Mouse (Mus musculus): ENCODE results near the gene Ccnt1. TPM values are rescaled to one million over a fixed set of nuclear protein-coding genes. Genes with fewer than 3 reads are reported as not detected.
"Not testable (repeated sequence)": the region's sequence is repeated elsewhere in the genome, so short reads cannot be mapped to it uniquely, and the experiment has no call there.

Ccnt1 gene
- polyA plus RNA-seq, 1 experiment = 26.8 TPM

GRCm38 (mm10) chr15:98587751-98588150 is 17.0 kb upstream of the Ccnt1 start:
- DNase-seq = peak; percentile 34
- no peak overlapping the region for H3K4me3 ChIP-seq (ENCODE audit: control insufficient read depth, insufficient read depth, low read length)
- no peaks in the 10 kb centered on the region for H3K27me3 ChIP-seq (ENCODE audit: control insufficient read depth, insufficient read depth, low read length)
- H3K27ac ChIP-seq (ENCODE audit: control insufficient read depth, insufficient read depth, low read length) = no peak overlapping the region
- peaks cover 14% of the 10 kb centered on the region for H3K36me3 ChIP-seq (ENCODE audit: control insufficient read depth, insufficient read depth, low read length)
- TF ChIP-seq POLR2A (IDR thresholded peaks at IDR 0.05; ENCODE audit: control insufficient read depth, extremely low read depth, insufficient read depth, low read length, poor library complexity) (no peak), CTCF (IDR thresholded peaks at IDR 0.05; ENCODE audit: borderline replicate concordance, control insufficient read depth, extremely low read depth, insufficient read depth, low read length, poor library complexity) (no peak)
- H3K4me1 ChIP-seq (replicated peaks; ENCODE audit: control insufficient read depth, insufficient read depth, low read length) = peaks cover 55% of the 10 kb centered on the region
- WGBS = 20% methylated on average over 11 of the region's 11 CpGs

GRCm38 (mm10) chr15:98586141-98586540 is 15.4 kb upstream of the Ccnt1 start:
- not testable (repeated sequence) for H3K4me3 ChIP-seq (ENCODE audit: control insufficient read depth, insufficient read depth, low read length); H3K27me3 ChIP-seq (ENCODE audit: control insufficient read depth, insufficient read depth, low read length); DNase-seq; H3K36me3 ChIP-seq (ENCODE audit: control insufficient read depth, insufficient read depth, low read length)
- peaks cover 49% of the 10 kb centered on the region for H3K4me1 ChIP-seq (replicated peaks; ENCODE audit: control insufficient read depth, insufficient read depth, low read length)
- H3K27ac ChIP-seq (ENCODE audit: control insufficient read depth, insufficient read depth, low read length) = peak overlapping the region; percentile 9; the same call in 1 of the 2 replicates
- WGBS = 92% methylated on average over 9 of the region's 9 CpGs

GRCm38 (mm10) chr15:98585421-98585820 is 14.7 kb upstream of the Ccnt1 start:
- H3K27ac ChIP-seq (ENCODE audit: control insufficient read depth, insufficient read depth, low read length) = peak overlapping the region; percentile 68
- H3K36me3 ChIP-seq (ENCODE audit: control insufficient read depth, insufficient read depth, low read length) = no peaks in the 10 kb centered on the region
- no peaks in the 10 kb centered on the region for H3K27me3 ChIP-seq (ENCODE audit: control insufficient read depth, insufficient read depth, low read length)
- no peak for DNase-seq
- no peak overlapping the region for H3K4me3 ChIP-seq (ENCODE audit: control insufficient read depth, insufficient read depth, low read length)
- 69% methylated on average over 7 of the region's 7 CpGs for WGBS
- peaks cover 41% of the 10 kb centered on the region for H3K4me1 ChIP-seq (replicated peaks; ENCODE audit: control insufficient read depth, insufficient read depth, low read length)
- no peak for TF ChIP-seq POLR2A (IDR thresholded peaks at IDR 0.05; ENCODE audit: control insufficient read depth, extremely low read depth, insufficient read depth, low read length, poor library complexity)
- TF ChIP-seq CTCF (IDR thresholded peaks at IDR 0.05; ENCODE audit: borderline replicate concordance, control insufficient read depth, extremely low read depth, insufficient read depth, low read length, poor library complexity) = no peak

GRCm38 (mm10) chr15:98582996-98583395 is 12.3 kb upstream of the Ccnt1 start:
- Histone ChIP-seq H3K4me3 (ENCODE audit: control insufficient read depth, insufficient read depth, low read length) (no peak overlapping the region), H3K4me1 (replicated peaks; ENCODE audit: control insufficient read depth, insufficient read depth, low read length) (peaks cover 20% of the 10 kb centered on the region), H3K36me3 (ENCODE audit: control insufficient read depth, insufficient read depth, low read length) (no peaks in the 10 kb centered on the region), H3K27ac (ENCODE audit: control insufficient read depth, insufficient read depth, low read length) (no peak overlapping the region), H3K27me3 (ENCODE audit: control insufficient read depth, insufficient read depth, low read length) (no peaks in the 10 kb centered on the region)
- 87% methylated on average over 8 of the region's 8 CpGs for WGBS
- TF ChIP-seq CTCF (IDR thresholded peaks at IDR 0.05; ENCODE audit: borderline replicate concordance, control insufficient read depth, extremely low read depth, insufficient read depth, low read length, poor library complexity) = no peak
- no peak for TF ChIP-seq POLR2A (IDR thresholded peaks at IDR 0.05; ENCODE audit: control insufficient read depth, extremely low read depth, insufficient read depth, low read length, poor library complexity)
- DNase-seq = no peak

GRCm38 (mm10) chr15:98582410-98582809 is 11.7 kb upstream of the Ccnt1 start:
- H3K4me3 ChIP-seq (ENCODE audit: control insufficient read depth, insufficient read depth, low read length) = no peak overlapping the region
- no peak for DNase-seq
- TF ChIP-seq CTCF (IDR thresholded peaks at IDR 0.05; ENCODE audit: borderline replicate concordance, control insufficient read depth, extremely low read depth, insufficient read depth, low read length, poor library complexity) (no peak), POLR2A (IDR thresholded peaks at IDR 0.05; ENCODE audit: control insufficient read depth, extremely low read depth, insufficient read depth, low read length, poor library complexity) (no peak)
- H3K27me3 ChIP-seq (ENCODE audit: control insufficient read depth, insufficient read depth, low read length) = no peaks in the 10 kb centered on the region
- peaks cover 14% of the 10 kb centered on the region for H3K4me1 ChIP-seq (replicated peaks; ENCODE audit: control insufficient read depth, insufficient read depth, low read length)
- no peaks in the 10 kb centered on the region for H3K36me3 ChIP-seq (ENCODE audit: control insufficient read depth, insufficient read depth, low read length)
- 73% methylated on average over 8 of the region's 8 CpGs for WGBS
- no peak overlapping the region for H3K27ac ChIP-seq (ENCODE audit: control insufficient read depth, insufficient read depth, low read length)

- TF ChIP-seq CTCF (IDR thresholded peaks at IDR 0.05; ENCODE audit: borderline replicate concordance, control insufficient read depth, extremely low read depth, insufficient read depth, low read length, poor library complexity) (peak; percentile 76; the same call in 1 of the 2 replicates), POLR2A (IDR thresholded peaks at IDR 0.05; ENCODE audit: control insufficient read depth, extremely low read depth, insufficient read depth, low read length, poor library complexity) (no peak)
- H3K36me3 ChIP-seq (ENCODE audit: control insufficient read depth, insufficient read depth, low read length) = no peaks in the 10 kb centered on the region
- H3K4me3 ChIP-seq (ENCODE audit: control insufficient read depth, insufficient read depth, low read length) = no peak overlapping the region
- peak; percentile 76 for DNase-seq
- 50% methylated on average over 5 of the region's 5 CpGs for WGBS
- no peaks in the 10 kb centered on the region for H3K4me1 ChIP-seq (replicated peaks; ENCODE audit: control insufficient read depth, insufficient read depth, low read length)
- H3K27me3 ChIP-seq (ENCODE audit: control insufficient read depth, insufficient read depth, low read length) = no peaks in the 10 kb centered on the region
- no peak overlapping the region for H3K27ac ChIP-seq (ENCODE audit: control insufficient read depth, insufficient read depth, low read length)
Observed at GRCm38 (mm10) chr15:98579795-98580464, 9.2 kb upstream of the Ccnt1 start.

- H3K27ac ChIP-seq (ENCODE audit: control insufficient read depth, insufficient read depth, low read length) = no peak overlapping the region
- H3K36me3 ChIP-seq (ENCODE audit: control insufficient read depth, insufficient read depth, low read length) = no peaks in the 10 kb centered on the region
- no peaks in the 10 kb centered on the region for H3K27me3 ChIP-seq (ENCODE audit: control insufficient read depth, insufficient read depth, low read length)
- no peak for TF ChIP-seq POLR2A (IDR thresholded peaks at IDR 0.05; ENCODE audit: control insufficient read depth, extremely low read depth, insufficient read depth, low read length, poor library complexity)
- no peak for TF ChIP-seq CTCF (IDR thresholded peaks at IDR 0.05; ENCODE audit: borderline replicate concordance, control insufficient read depth, extremely low read depth, insufficient read depth, low read length, poor library complexity)
- H3K4me1 ChIP-seq (replicated peaks; ENCODE audit: control insufficient read depth, insufficient read depth, low read length) = no peaks in the 10 kb centered on the region
- H3K4me3 ChIP-seq (ENCODE audit: control insufficient read depth, insufficient read depth, low read length) = no peak overlapping the region
- no peak for DNase-seq
- WGBS = 90% methylated on average over 2 of the region's 2 CpGs
Observed at GRCm38 (mm10) chr15:98579310-98579709, 8.6 kb upstream of the Ccnt1 start.
